Mouse (Mus musculus): Measurements from ENCODE around the gene Pir.

The Pir gene

DNA sequence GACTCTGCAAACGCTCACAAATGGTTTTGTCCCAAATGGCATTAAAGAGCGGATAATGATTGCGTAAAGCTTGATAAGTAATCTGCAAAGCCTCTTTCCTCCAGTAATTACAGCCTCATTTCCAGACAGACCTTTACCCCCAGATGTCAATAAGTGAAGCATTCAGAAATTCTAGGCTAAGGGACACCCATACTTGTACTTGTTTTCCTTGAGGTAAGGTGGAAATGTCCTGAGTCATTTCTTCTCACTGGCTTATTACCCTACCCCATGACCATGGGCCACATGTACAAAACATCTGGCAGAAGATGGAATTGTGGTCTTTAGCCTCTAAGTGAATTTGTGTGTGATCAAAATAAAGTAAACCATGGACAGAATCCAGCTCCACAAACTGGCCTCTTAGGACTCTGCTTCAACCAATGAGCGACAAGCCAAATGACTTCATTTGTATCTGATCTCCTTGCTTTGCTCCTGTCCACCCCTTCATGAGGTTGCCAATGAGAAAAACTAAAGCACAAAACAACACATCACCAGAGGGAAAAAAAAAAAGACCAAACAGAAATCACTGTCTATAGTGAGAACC is 76.3 kb downstream of the Pir start:
- DNase-seq = no peak

DNA sequence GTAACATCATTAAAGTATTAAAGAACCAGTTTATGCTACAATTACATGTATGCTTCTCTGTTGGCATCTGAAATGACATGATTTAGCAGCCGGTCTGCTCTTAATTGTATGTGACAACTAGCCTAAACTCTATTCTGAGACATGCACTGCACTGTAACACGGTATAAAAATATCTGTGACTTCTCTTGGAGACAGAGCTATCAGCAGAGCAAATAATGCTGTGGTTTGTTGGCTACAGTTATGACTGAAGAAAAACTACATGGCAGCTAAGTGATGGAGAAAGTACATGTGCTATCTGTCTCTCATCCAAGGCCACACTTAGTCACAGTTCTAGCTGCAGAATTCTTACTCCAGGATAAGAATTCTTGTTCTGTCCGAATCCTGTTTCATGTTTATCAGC is 79.8 kb downstream of the Pir start:
- no peak for DNase-seq

DNA sequence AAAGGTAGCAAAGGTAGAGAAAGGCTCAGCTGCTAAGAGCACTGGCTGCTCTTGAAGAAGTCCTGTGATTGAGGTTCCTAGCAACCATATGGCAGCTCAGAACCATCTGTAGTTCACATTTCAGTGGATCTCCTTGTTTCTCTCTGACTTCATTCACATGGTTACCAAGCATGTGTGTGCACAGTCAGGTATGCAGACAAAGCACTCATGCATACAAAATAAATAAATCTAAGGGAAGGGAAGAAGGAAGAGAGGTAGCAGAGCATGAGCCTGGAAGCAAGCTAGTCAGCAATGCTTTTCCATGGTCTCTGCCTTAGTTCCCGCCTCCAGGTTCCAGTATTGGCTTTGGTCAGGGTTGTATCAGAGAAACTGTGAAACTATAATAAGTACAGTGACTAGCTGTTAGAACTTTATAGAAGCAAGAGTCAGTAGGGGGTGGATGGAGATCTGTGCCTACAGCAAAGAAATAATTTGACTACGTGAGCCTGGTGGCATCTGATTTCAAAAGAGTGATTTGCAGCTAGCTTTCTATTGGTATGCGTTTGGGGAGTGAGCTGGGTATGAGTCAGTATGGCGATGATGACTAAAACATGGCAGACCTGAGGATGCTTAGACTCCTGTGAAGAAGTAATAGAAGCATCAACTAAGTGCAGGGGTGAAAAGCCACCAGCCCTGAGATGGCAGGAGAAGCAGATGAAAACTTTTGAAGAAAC is 96.1 kb downstream of the Pir start:
- no peak for DNase-seq

- DNase-seq = no peak
Observed at GRCm38 (mm10) chrX:164370576-164370975, 101.4 kb downstream of the Pir start.

GRCm38 (mm10) chrX:164373081-164373480 is 103.9 kb downstream of the Pir start, which contains the start of gene Vegfd:
Vegfd (plus strand) TSS chrX:164373378.
- peak; percentile 21 to 42 for DNase-seq

- DNase-seq = no peak
Observed at GRCm38 (mm10) chrX:164374586-164374985, 105.4 kb downstream of the Pir start.

- DNase-seq = no peak
Observed at GRCm38 (mm10) chrX:164379721-164380120, 110.5 kb downstream of the Pir start.

DNA sequence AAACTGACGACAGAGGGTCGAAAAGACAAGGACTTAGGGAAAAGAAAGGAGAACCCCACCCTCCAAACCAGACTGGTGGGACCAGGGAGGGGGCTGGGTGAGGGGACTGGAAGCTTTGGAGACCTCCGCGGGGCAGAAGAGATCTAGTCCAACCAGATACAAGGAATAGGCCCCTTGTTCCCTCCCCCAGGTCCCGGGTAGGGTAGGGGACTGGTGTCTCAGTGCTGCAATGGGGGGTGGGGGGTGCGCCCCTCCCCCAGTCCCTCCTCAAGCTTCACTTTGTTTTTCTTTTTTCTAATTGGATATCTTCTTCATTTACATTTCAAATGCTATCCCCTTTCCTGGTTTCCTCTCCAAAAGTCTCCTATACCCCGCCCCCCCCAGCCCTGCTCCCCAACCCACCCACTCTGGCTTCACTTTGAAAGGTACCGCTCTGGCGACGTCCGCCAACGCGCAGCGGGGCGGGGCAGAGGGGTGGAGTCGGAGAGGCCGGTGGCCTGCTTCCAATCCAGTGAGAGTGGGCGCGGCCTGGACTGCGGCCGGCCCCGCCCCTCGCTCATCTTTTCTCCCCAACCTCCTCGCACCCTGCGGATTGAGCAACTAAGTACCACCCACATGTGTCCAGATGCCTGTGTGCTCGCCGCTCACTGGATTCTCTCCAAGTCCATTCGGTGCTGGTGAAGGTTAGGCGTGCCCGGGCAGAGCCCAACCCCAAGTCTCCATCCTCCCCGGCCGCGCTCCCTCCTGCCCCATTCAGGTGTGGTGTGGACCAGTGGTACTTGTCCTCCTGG is 112.6 kb downstream of the Pir start:
- DNase-seq = peak; percentile 85 to 89

DNA sequence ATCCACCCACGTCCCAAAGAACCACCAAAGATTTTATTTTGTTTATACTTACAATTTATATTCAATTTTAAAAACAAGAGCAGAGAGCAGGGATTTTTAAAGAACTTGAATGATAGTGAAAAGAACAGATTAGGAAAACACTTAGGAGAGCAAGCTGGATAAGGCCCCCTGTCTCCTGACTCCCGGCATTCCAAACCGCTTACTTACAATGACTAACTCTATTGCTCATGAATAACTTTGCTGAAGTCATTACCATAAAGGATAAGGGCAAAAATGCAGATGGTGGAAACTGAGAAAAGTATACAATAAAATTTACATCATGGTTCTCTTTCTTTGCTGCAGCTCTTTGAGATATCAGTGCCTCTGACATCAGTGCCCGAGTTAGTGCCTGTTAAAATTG is 124.9 kb downstream of the Pir start:
- DNase-seq = no peak

DNA sequence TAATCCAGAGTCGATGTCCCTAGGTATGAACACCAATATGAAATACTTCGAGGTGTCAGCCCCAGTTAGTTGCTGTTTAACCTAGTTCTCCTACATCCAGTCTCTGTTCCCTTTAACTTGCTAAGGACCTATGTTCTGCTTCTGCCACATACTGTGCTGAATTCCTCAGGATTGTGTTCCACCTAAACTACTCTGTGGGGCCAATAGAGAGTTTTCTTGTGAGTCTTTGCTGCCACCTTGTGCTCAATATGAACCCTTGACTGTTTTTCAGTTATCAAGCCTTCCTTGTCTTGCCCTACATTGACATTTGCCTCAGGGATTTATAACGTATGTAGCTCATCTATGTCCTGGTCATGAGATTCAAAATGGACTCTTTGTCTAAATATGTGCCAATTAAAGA is 129.3 kb downstream of the Pir start:
- DNase-seq = no peak

- DNase-seq = no peak
Observed at GRCm38 (mm10) chrX:164405080-164405649, 136.0 kb downstream of the Pir start.

GRCm38 (mm10) chrX:164406133-164407022 is 137.2 kb downstream of the Pir start:
- DNase-seq = peak in 1 of 2 experiments; percentile 24

- no peak for DNase-seq
Observed at GRCm38 (mm10) chrX:164408301-164408927, 139.2 kb downstream of the Pir start.

DNA sequence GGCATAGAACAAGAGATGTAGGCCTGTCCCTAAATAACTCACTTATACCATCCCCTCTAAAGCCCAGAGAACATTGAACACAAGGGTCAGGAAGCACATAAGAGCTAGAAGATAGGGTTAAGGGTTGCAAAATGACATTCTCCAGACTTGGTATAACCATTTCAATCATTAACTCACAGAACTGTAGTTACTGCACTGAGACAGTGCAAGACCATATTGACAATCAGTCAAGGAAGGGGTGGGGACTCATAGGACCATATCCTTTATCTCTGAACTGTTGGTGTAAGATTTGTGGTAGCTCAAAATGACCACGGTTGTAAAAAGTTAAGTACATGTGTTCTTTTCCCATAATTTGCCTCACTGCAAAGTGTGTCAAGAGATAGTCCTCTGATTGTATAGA is 141.4 kb downstream of the Pir start:
- DNase-seq = no peak

- DNase-seq = no peak
Observed at GRCm38 (mm10) chrX:164416803-164417202, 147.6 kb downstream of the Pir start.

DNA sequence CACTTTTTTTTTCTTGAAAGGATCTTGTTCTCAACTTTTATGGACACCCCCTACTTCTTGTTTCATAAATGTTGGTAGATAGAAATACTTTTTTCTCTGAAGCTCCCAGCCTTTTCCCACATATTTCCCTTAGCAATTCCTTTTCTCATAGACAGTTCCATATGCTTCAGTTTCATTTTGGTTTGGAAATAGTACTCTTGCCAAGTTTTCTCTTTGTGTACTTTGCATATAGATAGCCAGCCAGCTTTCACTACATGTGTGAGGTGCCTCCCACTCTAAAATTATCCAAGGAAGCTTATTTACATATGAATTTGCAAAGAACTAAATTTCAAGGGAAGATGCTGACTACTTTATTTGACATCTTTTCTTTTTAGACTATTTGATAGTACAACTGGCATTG is 148.8 kb downstream of the Pir start:
- no peak for DNase-seq

GRCm38 (mm10) chrX:164419471-164419939 is 150.3 kb downstream of the Pir start, which contains the start of gene Piga:
Piga (plus strand) TSS chrX:164419787.
- DNase-seq = peak; percentile 92 to 97

DNA sequence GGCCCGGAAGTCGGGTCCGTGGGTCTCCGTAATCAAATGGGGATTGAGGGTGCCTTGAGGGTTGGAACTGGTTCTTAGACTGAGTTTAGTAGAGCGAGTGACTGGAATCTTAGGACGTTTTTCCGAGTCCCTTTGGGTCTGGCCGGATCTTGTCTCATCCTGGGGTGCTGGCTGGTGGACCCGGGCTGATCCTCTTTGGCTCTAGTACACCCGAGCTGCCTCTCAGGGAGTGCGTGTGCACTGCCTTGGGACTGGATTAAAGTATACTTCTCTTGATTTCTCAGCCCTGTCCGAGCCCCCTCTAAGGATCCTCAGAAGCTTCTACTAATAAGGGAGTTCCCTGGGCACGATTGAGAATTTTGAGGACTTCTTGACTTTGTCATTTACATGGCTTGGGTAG is 150.8 kb downstream of the Pir start:
- DNase-seq = no peak

DNA sequence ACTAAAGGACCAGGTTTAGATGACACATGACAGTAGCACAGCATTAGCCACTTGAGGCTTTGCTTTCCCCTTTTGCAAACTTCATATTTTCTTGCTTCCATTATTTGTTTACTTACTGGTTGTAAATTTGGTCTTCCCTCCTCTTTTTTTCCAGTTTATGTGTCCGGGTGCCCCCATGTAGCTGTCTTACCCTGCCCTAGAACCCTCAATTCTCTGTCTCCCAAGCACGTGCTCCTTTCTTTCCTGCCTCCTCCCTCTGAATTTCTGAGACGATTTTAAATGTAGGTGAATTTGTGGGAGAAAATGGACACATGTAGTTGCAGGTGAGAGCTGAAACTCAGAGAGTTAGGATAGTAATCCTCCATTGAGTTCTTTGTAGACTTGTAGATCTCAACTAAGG is 151.3 kb downstream of the Pir start:
- no peak for DNase-seq

All from lung, postnatal 4 days (tissue).